Mouse (Mus musculus) urinary bladder, postnatal 10 days (tissue): ENCODE data around the gene Cldn22.

Source experiments
- DNase-seq: peaks from one replicate; pipeline ENCODE4 v3.0.0; 2022; ENCODE audit warnings: low spot score

Cldn22 gene

GRCm38 (mm10) chr8:47832616-47833015 is 8.3 kb downstream of the Cldn22 start:
- DNase-seq: no peak

- DNase-seq: no peak
Observed at GRCm38 (mm10) chr8:47833944-47834343, 9.7 kb downstream of the Cldn22 start.

DNA sequence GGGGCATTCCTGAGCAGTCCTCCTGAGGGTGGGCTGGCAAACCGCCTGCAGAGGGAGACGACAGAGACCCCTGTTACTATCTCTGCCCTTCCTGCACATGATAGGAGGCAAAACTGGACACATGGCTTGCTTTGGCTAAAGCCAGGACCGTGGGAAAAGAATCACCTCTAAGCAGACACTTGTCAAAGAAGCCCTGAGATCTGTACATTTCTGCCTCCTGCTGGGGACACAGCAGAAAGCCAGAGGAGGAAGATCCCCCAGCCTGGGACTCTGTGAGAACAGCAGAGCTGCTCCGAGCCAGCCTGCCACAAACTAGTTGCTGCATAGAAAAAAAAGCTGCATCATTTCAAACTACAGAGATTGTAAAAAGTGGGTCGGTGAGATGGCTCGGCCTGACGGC is 18.8 kb downstream of the Cldn22 start:
- no peak for DNase-seq

DNA sequence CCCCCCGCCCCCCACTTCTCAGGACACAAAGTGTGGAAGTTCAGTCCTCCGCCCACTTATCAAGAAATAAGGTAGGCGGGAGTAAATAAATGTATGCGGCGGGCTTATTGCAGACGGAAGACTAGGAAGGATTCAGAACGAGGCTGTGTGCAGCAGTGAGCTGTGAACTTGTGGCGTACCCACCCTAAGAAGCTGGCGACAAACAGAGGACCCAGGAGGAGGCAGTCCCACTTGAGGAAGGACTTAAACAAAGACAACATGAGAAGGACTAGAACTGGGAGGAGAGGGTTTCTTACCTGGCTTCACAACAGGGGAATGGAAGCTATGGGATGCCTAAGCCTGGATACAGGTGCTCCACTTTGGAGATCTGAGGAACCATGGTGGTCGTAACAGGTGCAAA is 19.4 kb downstream of the Cldn22 start:
- DNase-seq: no peak

DNA sequence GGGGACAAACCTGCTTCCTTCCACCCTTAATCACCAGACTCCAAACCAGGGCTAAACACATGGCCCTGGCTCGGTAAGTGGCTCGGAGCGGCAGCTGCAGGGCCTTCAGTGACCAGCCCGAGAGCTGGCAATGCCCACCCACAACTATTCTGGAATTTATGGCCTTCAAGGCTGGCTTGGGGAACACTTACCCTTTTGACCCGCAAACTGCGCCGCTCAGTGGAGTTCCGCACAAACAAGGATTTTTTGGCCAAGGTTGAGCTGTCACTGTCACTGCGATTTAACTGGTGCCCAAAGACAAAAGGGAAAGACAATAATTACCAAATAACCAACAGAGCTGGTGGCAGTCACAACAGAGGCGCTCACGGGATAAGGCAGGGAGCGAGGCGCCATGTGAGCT is 21.7 kb downstream of the Cldn22 start:
- DNase-seq: no peak

- DNase-seq: no peak
Observed at GRCm38 (mm10) chr8:47847161-47847560, 22.9 kb downstream of the Cldn22 start.

- no peak for DNase-seq
Observed at GRCm38 (mm10) chr8:47847931-47848330, 23.6 kb downstream of the Cldn22 start.

DNA sequence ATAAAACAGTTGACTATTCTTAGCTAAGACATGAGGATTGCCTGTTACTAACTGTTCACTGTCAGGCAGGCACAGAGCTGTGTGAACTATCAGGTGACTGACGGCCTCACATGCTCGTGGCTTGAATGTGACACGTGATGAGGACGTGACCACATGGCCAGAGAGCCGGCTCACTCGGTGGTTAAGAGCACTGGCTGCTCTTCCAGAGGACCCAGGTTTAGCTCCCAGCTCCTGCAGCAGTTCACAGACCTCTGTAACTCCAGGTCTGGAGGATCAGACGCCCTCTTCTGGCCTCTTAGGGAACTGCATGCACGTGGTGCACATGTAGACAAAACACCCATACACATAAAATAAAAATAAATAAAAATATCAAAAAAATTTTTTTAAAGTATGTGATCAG is 25.6 kb downstream of the Cldn22 start:
- no peak for DNase-seq

DNA sequence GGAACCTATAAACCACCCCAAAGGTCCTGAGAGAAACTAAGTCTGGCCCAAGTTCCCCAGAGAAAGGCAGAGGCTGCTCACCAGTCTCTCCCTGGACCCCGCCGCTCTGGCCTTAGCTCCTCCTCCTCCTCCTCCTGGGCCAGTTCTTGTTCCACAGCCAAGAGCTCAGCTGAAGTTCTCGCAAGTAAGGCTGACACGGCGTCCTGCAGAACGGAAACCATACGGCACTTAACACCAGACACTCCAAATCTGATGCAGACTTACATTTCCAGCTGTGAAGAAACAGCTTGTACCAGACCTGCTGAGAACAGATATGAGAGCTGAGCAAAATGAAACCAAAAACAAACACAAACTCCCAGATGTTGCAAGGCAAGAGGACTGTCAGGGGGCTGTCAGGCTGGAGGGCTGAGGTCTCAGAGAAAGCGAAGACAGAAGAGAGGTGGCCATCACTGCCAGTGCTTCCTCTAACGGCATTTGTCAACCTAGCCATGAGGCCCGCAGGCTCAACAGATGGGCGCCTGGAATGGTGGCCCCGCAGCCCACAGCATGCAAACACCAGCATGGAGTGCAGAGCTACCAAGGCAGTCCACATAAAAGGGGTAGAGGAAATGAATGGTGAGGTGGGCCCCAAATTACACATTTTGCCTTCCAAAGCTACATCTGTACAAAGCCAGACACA is 27.7 kb downstream of the Cldn22 start:
- DNase-seq: no peak

DNA sequence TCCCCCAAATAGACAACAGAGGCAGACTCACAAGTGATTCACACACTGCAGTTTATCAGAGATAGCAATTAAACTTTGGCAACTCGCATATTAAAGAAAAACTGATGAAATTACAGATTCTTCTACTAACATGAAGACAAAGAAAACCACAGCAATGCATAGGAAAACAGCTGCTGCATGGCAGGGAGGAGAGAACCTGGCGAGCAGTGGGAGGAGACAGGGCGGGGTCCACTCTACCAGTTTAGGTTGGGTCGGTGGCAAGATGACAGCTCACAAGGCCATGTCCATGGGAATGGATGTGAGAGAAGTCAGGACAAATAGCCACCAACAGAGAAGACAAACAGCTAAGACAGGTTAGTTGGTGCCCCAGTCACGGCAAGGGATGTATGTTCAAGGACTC is 28.5 kb downstream of the Cldn22 start:
- no peak for DNase-seq

GRCm38 (mm10) chr8:47853356-47853755 is 29.1 kb downstream of the Cldn22 start:
- no peak for DNase-seq

DNA sequence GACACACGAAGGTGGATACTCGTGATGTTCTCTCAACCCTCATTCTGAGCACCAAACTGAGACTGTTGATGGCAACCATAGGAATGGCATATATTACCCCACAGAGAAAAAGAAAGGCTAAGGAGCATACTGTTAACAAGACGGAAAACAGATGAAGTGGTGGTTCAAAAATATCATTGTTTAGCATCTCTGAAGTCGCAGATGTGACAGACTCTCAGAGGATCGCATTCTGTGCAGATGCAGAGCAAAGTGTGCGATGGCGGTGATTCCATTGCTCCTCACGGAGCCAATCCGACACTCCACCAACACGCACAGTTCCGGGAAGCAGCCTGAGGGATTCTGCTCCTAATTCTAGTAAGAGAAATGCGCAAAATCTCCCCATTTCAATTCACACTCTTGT is 35.0 kb downstream of the Cldn22 start:
- DNase-seq: no peak

DNA sequence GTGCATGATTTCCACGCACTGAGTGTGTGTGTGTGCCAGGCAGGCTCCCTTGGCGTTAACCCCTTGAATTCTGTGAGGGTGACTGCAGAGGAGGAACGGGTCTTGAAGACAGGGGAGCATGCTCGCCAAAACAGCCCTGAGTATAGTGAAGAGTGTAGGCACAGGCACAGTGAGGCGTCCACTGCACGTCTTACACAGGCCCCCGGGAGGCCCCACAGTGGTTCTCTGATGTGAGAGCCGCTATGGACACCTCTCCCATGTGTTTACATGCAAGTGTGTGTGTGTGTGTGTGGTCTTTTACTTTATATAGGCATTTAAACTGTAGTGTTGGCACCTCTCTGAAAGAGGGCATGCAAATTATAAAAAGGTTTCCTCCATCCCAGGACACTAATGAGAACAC is 42.3 kb downstream of the Cldn22 start:
- no peak for DNase-seq

DNA sequence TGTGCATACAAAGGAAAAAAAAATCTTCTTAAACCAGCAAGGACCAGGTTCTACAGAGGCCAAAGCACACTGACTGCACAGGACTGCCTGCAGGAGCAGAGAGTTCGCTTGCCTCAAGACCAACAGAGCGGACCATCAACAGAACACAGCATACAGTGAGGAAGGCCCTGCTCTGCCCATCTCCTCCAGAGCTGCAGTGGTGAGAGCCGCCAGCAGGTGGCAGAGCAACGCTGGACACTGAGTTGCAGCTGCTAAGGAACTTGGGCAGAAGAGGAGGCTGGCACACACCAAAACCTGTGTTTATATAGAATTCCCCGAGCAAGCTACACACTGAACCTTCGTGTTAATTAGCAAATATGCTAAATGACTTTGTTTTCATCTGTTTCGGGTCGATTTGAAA is 42.8 kb downstream of the Cldn22 start:
- peak; percentile 47 for DNase-seq

- no peak for DNase-seq
Observed at GRCm38 (mm10) chr8:47872361-47873107, 48.3 kb downstream of the Cldn22 start.

- no peak for DNase-seq
Observed at GRCm38 (mm10) chr8:47874497-47875178, 50.4 kb downstream of the Cldn22 start.
